Mouse (Mus musculus) kidney, postnatal 0 days (tissue): ENCODE measurements around the gene Hdac7. TPM values are rescaled to one million over a fixed set of nuclear protein-coding genes. Genes with fewer than 3 reads are reported as not detected.

Experiments
- ATAC-seq: fragments of 200-750 bp; cut with Nextera tagmentation; replicated peaks from 2 replicates; pipeline ENCODE4 v1.8.0; 2017; ENCODE audit warnings: low read depth, moderate number of reproducible peaks, moderate TSS enrichment, moderate library complexity; ENCODE audit not compliant: low FRiP score
- DNase-seq: peaks from one replicate; pipeline ENCODE4 v3.0.0-alpha.2; 2016; ENCODE audit warnings: low spot score
- H3K27ac ChIP-seq: fragments of 300-500 bp; sonication (generic); 2 replicates; pipeline ENCODE4 v1.5.1; 2014; ENCODE audit warnings: mild to moderate bottlenecking
- H3K27me3 ChIP-seq: fragments of 300-500 bp; sonication (generic); 2 replicates; pipeline ENCODE4 v1.6.1; 2014; ENCODE audit warnings: low read length, mixed read lengths; ENCODE audit not compliant: insufficient read depth
- H3K36me3 ChIP-seq: fragments of 300-500 bp; sonication (generic); 2 replicates; pipeline ENCODE4 v1.6.1; 2014; ENCODE audit warnings: low read length, mixed read lengths; ENCODE audit not compliant: insufficient read depth
- H3K4me1 ChIP-seq: fragments of 300-500 bp; sonication (generic); replicated peaks from 2 replicates; pipeline ENCODE4 v1.6.1; 2014; ENCODE audit warnings: antibody characterized with exemption, low read length, mixed read lengths; ENCODE audit not compliant: insufficient read depth
- H3K4me2 ChIP-seq: fragments of 300-500 bp; sonication (generic); 2 replicates; pipeline ENCODE4 v1.6.1; 2014; ENCODE audit warnings: mild to moderate bottlenecking, low read length, moderate library complexity, mixed read lengths
- H3K4me3 ChIP-seq: fragments of 300-500 bp; sonication (generic); replicated peaks from 2 replicates; pipeline ENCODE4 v1.5.1; 2014; ENCODE audit warnings: low read depth, low read length
- H3K9ac ChIP-seq: fragments of 300-500 bp; sonication (generic); 2 replicates; pipeline ENCODE4 v1.6.1; 2014; ENCODE audit warnings: low read depth, low read length
- H3K9me3 ChIP-seq: fragments of 300-500 bp; sonication (generic); replicated peaks from 2 replicates; pipeline ENCODE4 v1.6.1; 2016; ENCODE audit warnings: low read length, inconsistent platforms, mixed read lengths
- CTCF ChIP-seq: IDR thresholded peaks from 2 replicates; pipeline ENCODE4 v1.5.1; 2016; ENCODE audit warnings: antibody characterized with exemption, low read depth, mild to moderate bottlenecking, moderate library complexity
- whole genome bisulfite sequencing: fragments of 180-500 bp; shearing (Covaris S2); extraction: QIAGEN DNeasy Blood & Tissue Kit; methylation state at CpG from one replicate; pipeline ENCODE4 v1.1.7; 2014; 5-methylcytosine and 5-hydroxymethylcytosine counted together
- polyA plus RNA-seq: library from polyadenylated mRNA; unstranded; fragments of >200 nt; fragmentation: Nextera tagmentation; extraction: Ambion mirVana; gene quantifications from 2 replicates; pipeline ENCODE4 v1.2.1, GENCODE M21; 2015

The Hdac7 gene
- polyA plus RNA-seq, 1 experiment from 2014 or later, result 24.7 TPM

DNA sequence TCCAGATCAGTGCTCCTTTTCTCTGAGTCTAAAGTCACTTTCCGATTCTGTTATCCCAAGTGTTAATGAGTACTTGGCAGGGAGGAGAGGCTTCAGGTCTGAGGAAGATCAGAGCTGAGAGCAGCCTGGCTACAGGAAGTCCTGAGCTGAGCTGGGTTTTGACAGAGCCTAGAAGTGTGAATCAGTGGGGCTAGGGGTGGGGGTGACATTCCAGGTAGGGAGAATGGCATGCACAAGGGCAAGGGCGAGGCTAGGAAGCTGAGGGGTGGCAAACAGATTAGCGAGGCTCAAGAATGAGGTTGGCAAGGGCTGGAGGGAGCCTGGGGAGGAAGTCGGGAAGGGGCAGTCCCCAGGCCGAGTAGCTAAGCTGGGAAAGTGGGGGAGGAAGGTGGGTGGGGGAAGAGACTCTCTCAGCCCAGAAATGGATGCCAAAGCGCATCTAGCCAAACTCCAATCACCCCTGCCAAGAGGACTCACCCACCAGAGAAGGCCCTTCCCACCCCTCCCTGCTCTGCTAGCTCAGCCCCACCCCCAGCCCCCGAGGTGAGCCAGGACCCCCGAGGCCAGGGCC, 6.7 kb downstream of the Hdac7 start:
- no peaks in the 10 kb centered on the region for H3K9me3 ChIP-seq
- TF ChIP-seq CTCF, result no peak
- ATAC-seq (peak; percentile 62), DNase-seq (peak; percentile 47)
- H3K9ac ChIP-seq, result peak overlapping the region; percentile 39; the same call in 1 of the 2 replicates
- H3K27me3 ChIP-seq, result no peaks in the 10 kb centered on the region
- H3K4me1 ChIP-seq, result peaks cover 50% of the 10 kb centered on the region
- peak overlapping the region; percentile 83 for H3K27ac ChIP-seq
- H3K4me2 ChIP-seq, result no peak overlapping the region
- H3K4me3 ChIP-seq, result no peak overlapping the region
- no peaks in the 10 kb centered on the region for H3K36me3 ChIP-seq
- 11% methylated on average over 8 of the region's 8 CpGs for WGBS

DNA sequence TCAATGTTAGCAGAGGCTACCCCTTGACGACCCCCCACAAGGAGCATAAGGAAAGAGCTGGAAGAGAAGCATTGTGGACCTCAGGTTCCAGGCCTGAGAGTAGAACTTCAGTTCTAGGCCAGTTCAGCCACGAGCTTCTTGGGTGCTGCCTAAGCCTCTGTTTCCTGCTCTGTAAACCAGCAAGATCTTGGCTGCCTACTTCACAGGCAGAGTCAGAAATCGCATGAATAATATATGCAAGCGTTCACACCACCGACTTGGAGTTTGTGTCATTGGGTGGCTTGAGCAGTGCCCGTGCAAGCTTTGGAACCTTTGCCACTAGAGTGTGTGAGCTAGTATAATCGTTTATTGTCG, 7.4 kb downstream of the Hdac7 start:
- DNase-seq (no peak), ATAC-seq (no peak)
- peaks cover 52% of the 10 kb centered on the region for H3K4me1 ChIP-seq

DNA sequence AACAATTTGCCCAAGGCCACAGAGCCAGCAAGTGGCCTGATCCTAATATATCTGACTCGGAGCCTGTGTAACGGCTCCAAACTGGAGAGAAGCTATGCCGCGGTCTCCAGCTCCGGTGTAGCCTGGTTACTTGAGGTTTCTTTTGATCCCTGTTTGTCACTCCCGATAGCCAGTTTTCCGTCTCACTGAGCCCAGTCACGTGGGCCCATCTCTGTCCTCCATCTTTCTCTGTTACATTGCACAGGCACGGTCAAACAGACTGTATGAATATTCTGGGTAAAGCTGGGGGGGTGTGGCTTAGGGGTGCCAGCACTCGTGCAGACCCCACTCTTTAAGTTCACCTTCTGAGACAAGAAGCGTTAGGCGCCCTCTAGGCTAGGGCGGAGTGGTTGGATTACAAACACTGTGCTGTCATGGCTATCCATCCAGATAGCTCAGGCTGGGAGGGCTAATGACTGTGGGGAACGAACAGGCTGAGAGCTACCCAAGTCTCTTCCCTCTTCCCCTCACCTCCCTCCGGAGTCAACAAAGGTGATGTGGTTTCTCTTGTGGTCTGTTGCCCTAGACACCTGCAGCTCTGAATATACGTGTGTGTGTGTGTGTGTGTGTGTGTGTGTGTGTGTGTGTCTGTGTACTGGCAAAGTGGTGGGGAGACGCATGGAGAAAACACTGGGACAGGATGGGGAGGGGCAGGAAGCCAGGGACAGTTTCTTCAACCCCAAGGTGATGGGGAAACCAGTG, 8.0 kb downstream of the Hdac7 start:
- 51% methylated on average over 17 of the region's 17 CpGs for WGBS
- H3K27me3 ChIP-seq, result no peaks in the 10 kb centered on the region
- H3K4me3 ChIP-seq, result no peak overlapping the region
- no peaks in the 10 kb centered on the region for H3K9me3 ChIP-seq
- no peak overlapping the region for H3K4me2 ChIP-seq
- DNase-seq (no peak), ATAC-seq (no peak)
- peak overlapping the region; percentile 83 for H3K27ac ChIP-seq
- peaks cover 52% of the 10 kb centered on the region for H3K4me1 ChIP-seq
- H3K36me3 ChIP-seq, result no peaks in the 10 kb centered on the region
- H3K9ac ChIP-seq, result no peak overlapping the region
- no peak for TF ChIP-seq CTCF

More for the DNA sequence above, 7.4 kb downstream of the Hdac7 start:
- Histone ChIP-seq H3K9me3 (no peaks in the 10 kb centered on the region), H3K4me2 (no peak overlapping the region), H3K27me3 (no peaks in the 10 kb centered on the region), H3K4me3 (no peak overlapping the region), H3K27ac (peak overlapping the region; percentile 83), H3K36me3 (no peaks in the 10 kb centered on the region), H3K9ac (no peak overlapping the region)
- 57% methylated on average over 8 of the region's 8 CpGs for WGBS
- TF ChIP-seq CTCF, result no peak

DNA sequence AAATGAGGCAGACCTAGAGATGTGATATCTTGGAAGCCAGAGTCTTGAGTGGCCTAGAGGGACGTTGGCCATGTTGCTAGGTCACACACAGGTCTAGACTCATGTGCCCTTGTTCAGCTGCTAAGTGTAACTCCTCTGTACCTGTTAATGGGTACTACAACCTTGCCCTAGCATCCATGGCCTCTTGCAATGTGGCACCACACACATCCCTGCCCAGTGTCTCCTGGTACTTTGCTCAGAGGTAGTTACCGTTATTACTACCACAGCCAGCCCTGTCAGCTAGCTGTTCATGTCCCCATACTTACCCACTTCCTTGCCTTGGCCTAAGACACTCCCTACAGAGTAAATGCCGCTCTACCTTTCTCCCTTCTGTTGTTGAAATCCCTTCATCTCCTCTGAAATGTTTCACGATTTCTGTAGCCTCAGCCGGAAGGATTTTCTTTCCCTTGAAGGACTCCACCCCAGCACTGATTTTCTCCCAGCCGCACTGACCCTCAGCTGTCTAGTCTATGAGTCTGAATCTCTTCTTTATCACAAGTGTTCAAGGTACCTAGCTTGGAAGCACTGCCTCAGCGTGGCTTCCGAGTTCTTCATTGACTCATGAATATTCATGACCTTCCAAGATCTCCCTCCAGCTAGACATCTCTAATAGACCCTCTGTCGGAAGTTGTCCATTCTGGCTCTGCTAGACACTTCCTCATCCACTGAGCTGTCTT, 11.4 kb downstream of the Hdac7 start:
- 0 out of 2 replicates have a peak overlapping the region, but pooled peaks have one; percentile 72 for H3K4me2 ChIP-seq
- WGBS, result 57% methylated on average over 9 of the region's 9 CpGs
- H3K4me3 ChIP-seq, result no peak overlapping the region
- no peaks in the 10 kb centered on the region for H3K36me3 ChIP-seq
- peak overlapping the region; percentile 98 for H3K27ac ChIP-seq
- DNase-seq (no peak), ATAC-seq (no peak)
- TF ChIP-seq CTCF, result no peak
- H3K9me3 ChIP-seq, result no peaks in the 10 kb centered on the region
- H3K27me3 ChIP-seq, result no peaks in the 10 kb centered on the region
- H3K9ac ChIP-seq, result no peak overlapping the region
- peaks cover 47% of the 10 kb centered on the region for H3K4me1 ChIP-seq

DNA sequence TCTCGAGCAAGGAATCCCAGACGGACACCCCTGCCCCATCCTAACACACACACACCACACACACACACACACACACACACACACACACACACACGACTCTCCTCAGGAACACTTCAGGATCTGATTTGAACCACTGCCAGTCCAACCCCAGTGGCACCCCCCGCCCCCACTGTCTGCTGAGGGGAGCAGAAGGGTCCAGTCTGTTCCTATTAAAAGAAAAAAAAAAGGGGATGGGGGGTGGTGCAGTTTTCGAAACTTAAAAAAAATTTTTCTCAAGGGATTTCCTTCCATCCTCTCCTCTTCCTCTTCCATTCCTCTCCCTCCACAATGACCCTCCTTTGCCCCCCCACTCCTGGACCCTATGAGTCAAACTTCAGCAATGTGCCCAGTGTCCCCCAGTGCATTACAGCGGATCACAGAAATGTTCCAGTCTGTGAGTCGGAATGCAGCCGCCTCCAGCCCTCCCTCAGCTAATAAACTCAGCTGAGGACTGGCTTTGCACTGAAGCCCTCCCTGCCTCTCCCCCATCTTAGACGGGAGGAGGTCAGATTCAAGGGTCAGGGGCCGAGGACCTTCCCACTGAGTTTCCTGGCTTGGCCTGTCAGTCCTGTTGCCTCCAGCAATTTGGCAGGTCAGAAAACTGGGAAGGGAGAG, 12.2 kb downstream of the Hdac7 start:
- ATAC-seq (peak; percentile 61), DNase-seq (peak; percentile 93)
- peak overlapping the region; percentile 72 for H3K4me2 ChIP-seq
- no peak; the same call in 1 of the 2 replicates for TF ChIP-seq CTCF
- H3K27me3 ChIP-seq, result no peaks in the 10 kb centered on the region
- H3K27ac ChIP-seq, result peak overlapping the region; percentile 98
- H3K36me3 ChIP-seq, result no peaks in the 10 kb centered on the region
- peak overlapping the region; percentile 89 for H3K4me3 ChIP-seq
- 2% methylated on average over 10 of the region's 10 CpGs for WGBS
- H3K9ac ChIP-seq, result peak overlapping the region; percentile 98
- no peaks in the 10 kb centered on the region for H3K9me3 ChIP-seq
- peaks cover 40% of the 10 kb centered on the region for H3K4me1 ChIP-seq
